Mouse (Mus musculus) urinary bladder, postnatal 14 days (tissue): Measurements from ENCODE around the gene Dhdh.
"Not testable (repeated sequence)": the region's sequence is repeated elsewhere in the genome, so short reads cannot be mapped to it uniquely, and the experiment has no call there.

Experiments
- DNase-seq: peaks from one replicate; pipeline ENCODE4 v3.0.0; 2021; ENCODE audit warnings: low spot score

Gene Dhdh

DNA sequence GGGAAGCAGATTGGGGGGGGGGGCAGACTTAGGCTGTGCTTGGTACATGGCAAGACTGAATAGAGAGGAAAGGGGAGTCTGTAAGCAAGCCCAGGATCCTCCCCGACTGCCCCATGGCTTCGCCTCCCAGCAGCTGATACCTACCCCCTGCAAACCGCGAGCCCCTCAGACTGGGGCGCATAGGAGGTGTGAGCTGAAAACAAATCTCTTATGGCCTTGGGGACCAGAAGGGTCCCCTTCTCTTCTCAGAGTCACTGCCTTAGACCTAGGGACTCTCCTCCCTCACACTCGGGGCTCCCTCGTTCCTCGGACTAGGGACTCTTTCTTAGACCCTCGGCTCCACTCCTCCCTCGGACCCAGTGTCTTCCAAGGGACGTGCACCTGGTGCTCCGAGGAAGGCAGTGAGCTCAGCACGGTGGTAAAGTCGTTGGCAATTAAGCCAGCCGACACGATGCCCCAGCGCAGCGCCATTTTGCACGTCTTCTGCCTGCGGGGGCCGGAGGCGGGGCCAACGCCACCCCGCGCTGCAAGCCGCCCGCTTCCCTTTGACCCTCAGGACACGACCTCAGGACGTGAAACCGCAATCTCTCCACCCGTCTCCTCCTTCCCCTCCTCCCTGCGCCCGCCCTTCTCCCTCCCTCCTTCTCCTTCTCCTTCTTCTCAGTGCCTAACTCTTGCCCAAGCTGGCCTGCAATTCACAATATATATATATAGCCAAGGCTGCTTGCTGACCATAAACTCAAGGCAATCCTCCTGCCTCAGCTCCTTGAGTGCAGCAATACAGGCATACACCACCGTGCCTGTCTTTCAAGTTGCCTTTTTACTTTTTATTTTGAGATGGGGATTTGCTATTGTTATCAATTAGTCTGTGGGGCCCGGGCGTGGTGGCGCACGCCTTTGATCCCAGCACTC, at the start of gene Dhdh:
Gene Dhdh (minus strand): TSS at position 513 of the 912 bp plus-strand sequence.
- peak; percentile 61 for DNase-seq

DNA sequence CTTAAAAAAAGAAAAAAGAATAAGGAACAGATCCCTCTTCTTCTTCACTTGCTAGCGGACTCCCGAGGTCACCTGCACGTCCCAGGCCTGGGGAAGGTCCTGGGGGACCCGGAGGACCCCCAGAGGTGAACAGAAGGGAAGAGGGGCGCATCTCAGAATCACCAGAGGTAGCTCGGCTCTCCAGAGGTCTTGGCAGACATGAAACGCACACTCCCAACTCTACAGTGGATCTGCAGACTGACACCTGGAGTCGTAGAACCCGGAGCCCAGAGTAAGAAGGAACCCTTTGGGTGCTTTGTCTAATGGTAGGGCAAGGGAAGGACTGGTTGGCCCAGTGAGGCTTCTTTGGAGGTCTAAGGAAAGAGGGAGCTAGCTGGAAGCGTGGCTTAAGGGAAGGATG, 49.0 kb upstream of the Dhdh start:
- no peak for DNase-seq

DNA sequence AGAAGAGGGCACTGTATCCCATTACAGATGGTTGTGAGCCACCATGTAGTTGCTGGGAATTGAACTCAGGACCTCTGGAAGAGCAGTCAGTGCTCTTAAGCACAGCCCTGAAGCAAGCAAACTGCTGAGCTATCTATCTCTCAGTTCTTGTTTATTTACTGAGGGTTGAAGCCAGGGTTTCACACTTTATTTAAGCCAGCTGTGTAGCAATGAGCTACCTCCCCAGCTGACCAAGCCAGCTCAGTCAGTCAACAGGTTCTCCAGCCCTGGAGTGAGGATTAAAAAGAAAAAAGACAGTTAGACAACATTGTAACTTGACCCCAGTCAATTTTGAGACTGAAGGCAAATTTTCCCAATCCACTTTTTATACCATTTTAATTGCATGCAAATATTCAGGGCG, 47.1 kb upstream of the Dhdh start:
- no peak for DNase-seq

DNA sequence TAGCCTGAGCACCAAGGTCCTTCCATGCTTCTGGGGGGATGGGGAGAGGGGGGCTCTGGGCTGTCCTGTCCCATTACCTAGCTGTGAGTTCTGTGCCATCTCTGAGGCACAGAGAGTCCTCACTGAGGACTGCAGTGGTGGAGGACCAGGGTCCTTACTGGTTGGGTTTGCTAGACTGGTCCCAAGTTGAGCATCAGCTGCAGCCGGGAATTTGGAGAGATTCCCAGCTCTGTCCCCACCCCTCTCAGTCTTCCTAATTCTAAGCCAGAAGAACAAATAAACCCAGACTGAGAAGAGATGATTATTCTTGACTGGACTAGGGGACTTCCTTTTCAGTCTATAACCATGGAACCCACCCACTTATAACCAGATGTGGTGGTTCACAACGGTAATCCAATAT, 42.0 kb upstream of the Dhdh start:
- DNase-seq, result peak; percentile 31

DNA sequence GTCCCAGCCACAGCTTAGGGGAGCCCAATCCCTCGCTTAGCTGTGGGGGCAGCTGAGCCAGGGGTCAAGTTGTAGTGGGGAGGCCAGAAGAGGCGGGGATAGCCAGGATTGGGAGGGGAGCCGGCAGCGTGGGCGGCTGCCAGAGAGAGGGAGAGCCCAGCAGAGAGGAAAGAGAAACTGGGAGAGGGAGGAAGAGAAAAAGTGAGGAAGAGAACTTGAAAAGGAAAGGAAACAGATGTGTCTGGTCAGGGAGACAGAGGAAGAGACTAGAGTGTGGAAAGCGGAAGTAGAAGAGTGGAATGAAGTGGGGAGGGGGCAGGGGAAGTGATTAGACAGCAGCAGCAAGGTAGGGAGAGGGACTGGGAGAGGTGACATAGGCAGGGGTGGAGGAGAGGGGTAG, 40.9 kb upstream of the Dhdh start:
- no peak for DNase-seq

DNA sequence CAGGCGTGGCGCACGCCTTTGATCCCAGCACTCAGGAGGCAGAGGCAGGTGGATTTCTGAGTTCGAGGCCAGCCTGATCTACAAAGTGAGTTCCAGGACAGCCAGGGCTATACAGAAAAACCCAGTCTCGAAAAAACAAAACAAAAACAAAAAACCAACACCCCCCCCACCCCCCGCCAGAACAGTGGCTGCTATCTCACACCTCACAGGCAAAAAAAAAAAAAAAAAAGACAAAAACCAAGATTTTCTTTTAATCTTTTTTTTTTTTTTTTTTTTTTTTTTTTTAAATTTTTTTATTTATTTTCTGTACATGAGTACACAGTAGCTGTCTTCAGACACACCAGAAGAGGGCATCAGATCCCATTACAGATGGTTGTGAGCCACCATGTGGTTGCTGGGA, 38.6 kb upstream of the Dhdh start:
- DNase-seq, result not testable (repeated sequence)

DNA sequence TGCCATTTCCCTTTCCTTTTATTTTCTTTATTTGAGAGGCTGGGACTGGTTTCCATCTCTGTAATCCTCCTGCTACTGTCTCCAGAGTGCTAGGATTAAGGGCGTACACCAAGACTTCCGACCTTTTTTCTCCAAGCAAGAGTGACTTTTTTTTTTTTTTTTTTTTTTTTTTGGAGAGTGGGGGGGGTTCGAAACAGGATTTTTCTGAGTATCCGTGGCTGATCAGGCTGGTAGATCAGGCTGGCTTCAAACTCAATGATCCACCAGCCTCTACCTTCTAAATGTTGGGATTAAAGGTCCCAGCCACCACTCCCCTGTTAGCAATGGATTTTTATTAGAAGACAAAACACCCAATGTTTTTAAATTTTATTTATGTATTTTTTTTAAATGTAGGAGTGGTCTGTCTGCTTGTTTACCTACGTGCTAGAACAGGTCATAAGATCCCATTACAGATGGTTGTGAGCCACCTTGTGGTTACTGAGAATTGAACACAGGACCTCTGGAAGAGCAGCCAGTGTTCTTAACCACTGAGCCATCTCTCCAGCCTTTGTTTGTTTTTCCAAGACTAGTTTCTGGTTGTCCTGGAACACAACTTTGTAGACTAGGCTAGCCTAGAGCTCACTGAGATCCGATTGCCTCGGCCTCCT, 38.0 kb upstream of the Dhdh start:
- no peak for DNase-seq

DNA sequence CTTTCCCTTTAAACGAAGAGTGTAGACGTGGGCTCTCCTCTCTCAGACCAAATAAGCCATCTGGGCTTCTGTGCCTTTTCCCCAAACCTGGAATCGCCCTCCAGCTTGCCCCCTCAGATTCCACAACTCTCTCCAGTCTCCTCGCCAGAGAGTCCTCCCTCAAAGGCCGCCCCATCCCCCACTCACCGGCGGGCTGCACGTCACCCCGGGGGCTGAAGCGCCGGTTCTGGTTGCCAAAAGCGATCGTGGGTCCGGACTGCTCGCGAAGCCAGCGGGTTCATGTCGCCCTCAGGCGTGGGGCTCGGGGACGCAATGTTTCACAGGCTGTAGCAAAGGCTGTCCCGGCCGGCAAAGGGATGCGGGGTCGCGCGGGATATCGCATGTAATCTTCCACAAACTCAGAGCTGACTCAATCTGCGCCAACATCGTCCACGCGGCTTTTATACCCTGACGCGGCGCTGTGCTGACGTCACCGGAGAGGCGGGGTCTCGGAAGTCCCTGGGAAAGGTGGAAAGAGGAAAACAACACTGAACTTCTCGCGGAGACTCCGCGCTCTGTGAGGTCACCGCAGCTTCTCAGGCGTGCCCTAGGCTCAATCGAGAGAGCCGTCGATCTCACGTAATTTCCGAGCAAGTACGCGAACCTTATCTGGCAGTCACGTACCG, 37.3 kb upstream of the Dhdh start, which contains the start of the genes Ppp1r15a and Plekha4:
Gene Ppp1r15a (minus strand): TSS at position 460 of the 665 bp plus-strand sequence.
Gene Plekha4 (plus strand): TSS at position 522 of the 665 bp plus-strand sequence.
- peak; percentile 96 for DNase-seq

DNA sequence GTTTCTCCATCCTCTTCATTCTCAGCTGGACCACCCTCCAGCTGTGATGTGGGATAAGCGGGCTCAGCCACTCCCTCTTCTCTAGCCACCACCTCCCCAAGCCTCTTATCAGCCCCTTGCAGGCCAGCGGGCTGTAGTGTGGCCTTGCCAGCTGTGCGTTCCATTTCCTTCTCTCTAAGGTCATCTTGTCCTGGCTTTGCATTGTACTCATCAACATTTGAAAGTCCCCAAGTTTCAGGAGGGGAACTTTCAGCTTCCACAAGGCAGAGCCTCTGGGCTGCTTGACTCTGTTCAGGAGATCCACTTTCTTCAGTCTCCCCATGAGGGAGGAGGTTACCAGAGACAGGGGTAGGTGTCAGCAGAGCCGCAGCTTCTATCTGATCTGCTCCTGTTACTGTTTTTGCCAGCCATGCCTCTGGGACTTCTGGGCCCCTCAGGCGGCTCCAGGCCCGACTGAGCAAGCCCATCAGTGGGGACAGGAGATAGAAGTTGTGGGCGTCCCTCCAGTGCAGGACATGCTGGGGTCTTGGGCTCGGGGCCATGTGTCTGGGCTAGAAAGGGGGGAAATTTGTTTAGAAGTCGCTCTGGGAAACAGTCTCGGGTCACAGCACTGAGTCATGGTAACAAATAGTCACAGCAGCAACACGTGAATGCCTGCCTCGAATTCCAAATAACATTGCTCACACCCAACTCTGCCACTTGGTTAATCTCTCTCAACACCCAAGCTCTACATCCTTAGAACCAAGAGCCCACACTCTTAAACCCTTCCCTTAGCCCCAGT, 36.4 kb upstream of the Dhdh start:
- DNase-seq, result no peak

DNA sequence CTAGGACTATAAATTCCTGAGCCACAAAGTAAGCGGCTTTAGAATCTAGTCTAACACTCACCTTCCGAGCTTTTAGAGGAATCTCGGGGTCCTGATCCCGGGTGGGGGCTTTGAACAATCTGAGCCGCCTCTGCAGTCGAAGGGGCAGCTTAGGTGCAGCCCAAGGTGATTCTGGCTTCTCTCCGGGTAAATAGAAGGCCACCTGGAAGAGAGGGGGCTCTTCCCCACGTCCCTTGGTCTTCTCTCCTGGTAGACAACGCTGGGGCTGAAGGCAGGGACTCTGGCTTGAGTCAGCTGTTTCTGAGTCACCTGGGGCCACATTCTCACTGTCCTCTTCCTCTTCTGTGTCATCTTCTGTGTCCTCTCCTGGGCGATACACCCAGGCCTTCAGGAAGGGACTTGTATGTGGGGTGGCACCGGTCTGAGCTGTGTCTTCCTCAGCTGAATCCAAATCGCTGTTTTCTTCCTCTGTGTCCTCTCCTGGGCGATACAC, 35.1 kb upstream of the Dhdh start:
- no peak for DNase-seq

DNA sequence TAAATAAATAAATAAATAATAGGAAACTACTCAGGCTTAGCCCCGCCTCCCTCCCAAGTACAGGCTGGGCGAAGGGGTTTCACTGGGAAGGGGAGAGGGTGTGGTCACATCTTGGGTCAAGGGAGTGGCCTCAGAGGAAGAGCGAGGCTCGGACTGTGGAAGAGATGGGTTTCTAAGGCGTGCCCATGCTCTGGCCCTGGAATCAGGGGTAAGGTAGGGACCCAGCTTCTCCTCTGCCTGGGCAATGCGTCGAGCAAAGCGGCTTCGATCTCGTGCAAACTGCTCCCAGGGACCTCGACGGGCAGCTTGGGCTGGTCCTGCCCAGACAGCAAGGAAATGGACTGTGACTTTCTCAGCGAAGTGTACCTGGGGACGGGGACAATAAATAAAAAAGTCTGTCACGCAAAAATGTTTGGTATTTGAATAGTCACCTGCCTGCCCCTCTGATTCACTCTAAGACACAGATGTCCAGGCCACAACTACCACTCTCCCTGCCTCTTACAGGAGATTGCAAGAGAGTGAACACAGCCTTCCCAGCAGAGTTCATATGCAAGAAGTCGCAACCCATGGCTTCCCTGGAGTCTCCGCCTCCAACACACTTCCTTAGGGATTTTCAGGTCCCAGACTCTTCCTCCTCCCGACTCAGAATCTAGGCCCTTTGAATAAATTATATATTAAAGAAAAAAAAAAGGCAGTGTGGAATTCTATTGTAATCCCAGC, 34.5 kb upstream of the Dhdh start:
- no peak for DNase-seq

DNA sequence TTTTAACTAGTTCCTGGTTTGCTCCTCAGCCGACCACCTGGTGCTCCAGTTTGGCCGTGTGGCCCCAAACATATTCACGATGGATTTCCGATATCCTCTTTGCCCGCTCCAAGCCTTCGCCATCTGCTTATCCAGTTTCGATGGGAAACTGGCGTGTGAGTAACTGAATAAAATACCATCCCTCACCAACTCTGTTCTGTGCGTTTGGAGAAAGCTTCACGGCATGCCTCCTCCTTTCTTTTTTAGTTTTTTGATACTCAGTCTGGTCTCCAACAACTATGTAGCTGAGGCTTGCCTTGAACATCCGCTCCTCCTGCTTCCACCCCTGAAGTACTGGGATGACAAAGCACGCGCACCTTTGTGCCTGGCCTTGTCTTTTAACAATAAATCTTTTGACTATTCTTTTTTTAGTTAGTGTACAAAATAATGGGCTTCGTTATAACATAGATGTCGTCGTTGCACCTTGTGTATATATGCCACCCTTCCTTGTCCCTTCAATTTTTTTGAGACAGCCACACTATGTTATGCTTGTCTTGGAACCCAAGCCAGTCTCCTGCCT, 33.7 kb upstream of the Dhdh start:
- DNase-seq, result no peak

DNA sequence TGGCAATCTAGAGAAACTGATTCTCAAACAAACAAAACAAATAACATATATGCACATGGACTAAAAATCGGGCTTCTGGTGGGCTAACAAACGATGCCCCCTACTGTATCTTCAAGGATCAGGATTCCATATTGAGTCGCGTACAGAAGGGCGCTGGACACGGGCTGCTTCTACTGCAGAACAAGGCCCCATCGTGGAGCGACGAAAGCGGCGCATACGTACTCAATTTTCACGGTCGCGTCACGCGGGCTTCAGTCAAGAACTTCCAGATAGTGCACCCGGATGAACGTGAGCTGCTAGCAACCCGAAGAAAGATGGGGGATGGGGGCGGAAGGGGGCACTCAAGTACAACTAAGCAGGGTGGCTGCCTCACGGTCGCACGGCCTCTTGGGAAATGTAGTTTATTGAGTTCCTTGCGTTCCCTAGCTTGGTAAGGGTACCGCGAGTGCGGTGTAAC, 33.2 kb upstream of the Dhdh start:
- peak; percentile 88 for DNase-seq

DNA sequence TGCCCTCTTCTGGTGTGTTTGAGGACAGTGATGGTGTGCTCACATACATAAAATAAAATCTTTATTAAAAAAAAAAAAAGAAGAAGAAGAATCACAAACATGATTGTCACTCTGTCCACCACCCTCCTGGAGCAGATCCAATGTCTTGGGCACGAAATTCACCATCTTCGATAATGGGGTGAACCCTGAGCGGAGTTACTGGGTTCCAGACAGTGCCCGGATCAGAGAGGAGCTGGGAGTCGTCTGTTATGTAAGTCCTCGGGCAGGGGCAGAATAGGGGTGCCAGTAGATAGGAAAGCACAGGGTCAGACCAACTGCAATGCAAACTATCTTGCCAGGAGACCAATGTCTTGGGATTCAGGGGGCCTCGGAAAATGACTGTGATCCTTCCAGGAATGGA, 32.0 kb upstream of the Dhdh start:
- no peak for DNase-seq

DNA sequence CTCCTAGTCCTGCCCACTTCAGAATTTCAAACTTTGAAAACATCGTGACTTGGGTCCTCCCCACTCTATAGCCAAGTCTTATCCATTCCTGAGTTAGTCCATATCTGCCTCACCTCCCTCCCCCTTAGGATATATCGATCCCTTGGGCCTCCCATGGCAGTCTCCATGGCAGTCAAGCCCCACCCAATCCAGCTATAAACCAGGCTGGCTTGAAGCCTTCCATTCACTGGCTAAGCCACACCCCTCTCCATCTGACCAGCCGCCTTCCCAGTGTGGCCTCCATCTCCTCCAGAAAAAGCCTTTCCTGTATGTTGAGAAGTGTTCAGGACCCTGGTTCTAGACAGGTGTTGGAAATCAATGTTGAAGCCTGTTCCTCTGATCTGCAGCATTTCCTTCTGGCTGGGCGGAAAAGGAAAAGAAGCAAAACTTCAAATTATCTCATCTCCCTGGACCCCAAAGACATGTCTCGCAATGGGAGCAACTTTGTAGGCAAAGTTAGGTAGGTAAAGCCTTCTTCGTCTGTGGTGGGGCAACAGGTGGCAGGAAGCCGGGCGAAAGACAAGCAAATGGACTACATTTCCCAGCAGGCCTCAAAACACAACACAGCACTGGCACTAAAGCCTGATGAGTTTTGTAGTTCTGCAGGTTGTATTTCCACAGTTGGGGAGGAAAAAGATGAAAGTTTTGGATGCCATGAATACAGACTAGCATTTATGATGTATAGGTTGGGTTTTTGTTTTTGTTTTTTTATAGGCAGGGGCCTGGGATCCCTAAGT, 30.9 kb upstream of the Dhdh start:
- no peak for DNase-seq

DNA sequence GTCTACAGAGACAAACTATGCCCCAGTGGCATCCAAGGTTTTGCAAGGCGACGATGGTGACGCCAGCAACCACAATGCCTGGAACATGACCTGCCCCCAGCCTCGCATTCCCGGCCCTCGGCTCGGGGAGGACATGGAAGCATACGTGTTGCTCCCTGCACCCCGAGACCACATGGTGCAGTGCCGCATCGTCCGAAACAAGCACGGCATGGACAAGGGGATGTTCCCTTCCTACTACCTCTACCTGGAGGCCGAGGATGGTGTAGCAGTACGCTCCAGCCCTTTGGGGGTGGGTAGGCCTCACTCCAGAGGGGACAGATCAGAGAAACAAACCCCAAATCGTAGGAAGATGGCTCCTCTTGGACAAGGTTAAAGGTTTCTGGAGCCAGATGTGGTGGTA, 30.0 kb upstream of the Dhdh start:
- DNase-seq, result no peak

DNA sequence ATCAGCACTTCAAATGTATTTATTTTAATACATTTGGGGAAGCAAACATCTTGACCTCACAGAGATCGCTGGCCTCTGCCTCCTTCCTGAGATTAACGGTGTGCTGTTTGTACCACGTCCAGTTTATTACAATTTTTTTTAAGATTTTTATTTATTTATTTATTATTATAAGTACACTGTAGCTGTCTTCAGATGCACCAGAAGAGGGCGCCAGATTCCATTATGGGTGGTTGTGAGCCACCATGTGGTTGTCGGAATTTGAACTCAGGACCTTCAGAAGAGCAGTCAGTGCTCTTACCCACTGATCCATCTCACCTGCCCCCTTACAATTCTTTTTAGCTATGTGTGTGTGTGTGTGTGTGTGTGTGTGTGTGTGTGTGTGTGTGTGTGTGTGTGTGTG, 28.2 kb upstream of the Dhdh start:
- not testable (repeated sequence) for DNase-seq

DNA sequence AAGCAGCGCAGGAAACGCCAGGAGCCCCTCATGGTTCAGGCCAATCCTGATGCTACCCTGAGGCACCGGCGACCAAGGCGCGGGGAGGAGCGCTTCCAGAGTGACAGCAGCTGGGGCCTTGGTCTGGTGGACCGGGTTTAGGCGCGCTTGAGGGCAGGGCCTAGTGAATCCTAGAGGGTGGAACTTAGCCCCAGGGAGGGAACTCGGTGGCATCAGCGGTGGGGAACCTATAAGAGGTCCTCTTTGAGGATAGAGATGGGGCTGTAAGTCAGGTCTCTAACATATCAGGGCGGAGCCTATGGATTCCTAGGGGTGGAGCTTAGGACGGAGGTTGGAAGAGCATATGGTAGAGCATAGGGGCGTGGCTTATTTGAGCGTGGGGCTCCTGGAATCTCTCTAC, 26.8 kb upstream of the Dhdh start:
- no peak for DNase-seq

DNA sequence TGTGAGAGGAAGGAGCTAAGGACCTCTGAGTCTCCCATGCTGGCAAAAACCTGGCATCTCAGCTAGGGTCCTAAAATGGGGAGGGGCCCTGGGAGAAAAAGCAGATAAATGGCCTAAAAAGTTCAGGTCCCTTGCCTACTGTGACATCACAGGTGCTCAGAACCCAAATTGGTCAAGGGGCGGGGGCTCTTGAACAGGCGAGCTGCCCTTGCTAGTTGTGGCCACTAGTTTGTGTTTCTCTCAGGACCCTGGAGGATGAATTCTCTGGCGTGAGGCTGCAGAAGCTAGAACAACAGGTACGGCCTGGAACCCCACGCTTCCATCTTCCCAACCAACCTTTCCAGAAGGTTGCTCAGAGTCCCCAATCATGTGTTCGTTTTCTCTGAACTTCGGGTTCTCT, 25.8 kb upstream of the Dhdh start:
- DNase-seq, result no peak
